Mouse (Mus musculus): ENCODE data around the gene Kir3dl2. TPM values are rescaled to one million over a fixed set of nuclear protein-coding genes. Genes with fewer than 3 reads are reported as not detected.
"Not testable (repeated sequence)": the region's sequence is repeated elsewhere in the genome, so short reads cannot be mapped to it uniquely, and the experiment has no call there.

Kir3dl2 gene
- total RNA-seq (2021) = under 1 TPM in 1 of 2 experiments, not detected in 1; 0.23 TPM

DNA sequence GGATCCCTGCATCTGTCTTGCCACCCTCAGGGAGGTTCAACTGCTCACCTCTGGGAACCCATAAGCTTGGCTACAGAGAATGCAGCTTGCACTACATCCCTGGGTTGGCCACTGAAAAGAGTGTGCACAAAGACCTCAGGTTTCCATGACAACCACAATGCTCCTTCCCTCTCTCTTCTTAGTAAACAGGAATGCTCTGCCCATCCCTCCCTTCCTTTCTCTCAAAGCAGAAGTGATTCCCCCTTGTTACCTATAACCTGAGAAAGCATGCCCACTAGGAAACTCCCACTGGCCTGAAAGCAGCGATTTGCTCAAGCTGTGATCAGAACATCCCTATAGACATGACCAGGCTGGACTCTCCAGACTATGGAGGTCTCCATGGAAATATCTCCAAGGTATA is at the start of gene Kir3dl2:
Gene Kir3dl2, minus strand, starts transcription at position 101 of the 400 bp plus-strand sequence.
- not testable (repeated sequence) for DNase-seq

GRCm38 (mm10) chrX:136590897-136591257 is 47.0 kb upstream of the Kir3dl2 start:
- DNase-seq = peak in 1 of 2 experiments; percentile 41

GRCm38 (mm10) chrX:136590199-136590896 is 46.5 kb upstream of the Kir3dl2 start, which contains the start of gene Tceal3:
Gene Tceal3, plus strand, starts transcription at chrX:136590842.
- DNase-seq = peak; percentile 61 to 71

- no peak for DNase-seq
Observed at GRCm38 (mm10) chrX:136584617-136585016, 40.8 kb upstream of the Kir3dl2 start.

GRCm38 (mm10) chrX:136569094-136569493 is 25.2 kb upstream of the Kir3dl2 start:
- not testable (repeated sequence) for DNase-seq

DNA sequence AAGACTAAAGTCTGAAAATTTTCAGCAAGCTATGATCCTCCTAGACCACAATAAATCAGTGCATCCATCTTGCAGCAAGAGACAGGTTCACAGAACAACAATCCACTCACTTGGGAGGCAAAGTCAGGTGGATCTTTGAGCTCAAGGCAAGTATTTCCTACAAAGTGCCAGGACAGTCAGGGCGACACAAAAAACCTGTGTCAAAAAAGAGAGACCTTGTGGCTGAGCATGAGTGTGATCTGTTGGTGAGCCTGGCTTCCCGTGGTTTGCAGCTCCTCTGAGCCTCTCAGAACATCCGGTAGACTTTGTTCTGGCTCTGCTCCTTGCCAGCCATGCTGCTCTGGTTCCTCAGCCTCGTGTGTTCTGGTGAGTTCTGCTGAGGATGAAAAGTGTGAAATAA is 26.2 kb downstream of the Kir3dl2 start, which contains the start of gene Kir3dl1:
Gene Kir3dl1, plus strand, starts transcription at position 301 of the 400 bp plus-strand sequence.
- DNase-seq = not testable (repeated sequence)

Other genes with a start within 250 kb of the Kir3dl2 start
- not detected for gene Kir3dl1, start 26.1 kb downstream of the Kir3dl2 start, total RNA-seq (2021)
- 100 to 1,000 TPM; 188 to 204 TPM for gene Tceal3, start 46.8 kb upstream of the Kir3dl2 start, total RNA-seq (2021)
- gene Tceal1, start 163.9 kb upstream of the Kir3dl2 start, total RNA-seq (2021) = 10 to 100 TPM; 14.4 to 15.5 TPM
- gene Morf4l2, start 199.6 kb upstream of the Kir3dl2 start, total RNA-seq (2021) = 100 to 1,000 TPM; 404 to 419 TPM
- gene Glra4, start 236.1 kb upstream of the Kir3dl2 start, total RNA-seq (2021) = under 1 TPM in 1 of 2 experiments, not detected in 1; 0.25 TPM